Mouse (Mus musculus) left cerebral cortex, adult 11 months (tissue): ENCODE data around the gene Edc3.
A peak's percentile ranks its signal among the peaks of the same experiment; 100 is the strongest.
"Not testable (repeated sequence)": the region's sequence is repeated elsewhere in the genome, so short reads cannot be mapped to it uniquely, and the experiment has no call there.

Experiments used
- DNase-seq: peaks from one replicate; pipeline ENCODE4 v3.0.0; 2022; ENCODE audit warnings: low spot score

Edc3 gene

DNA sequence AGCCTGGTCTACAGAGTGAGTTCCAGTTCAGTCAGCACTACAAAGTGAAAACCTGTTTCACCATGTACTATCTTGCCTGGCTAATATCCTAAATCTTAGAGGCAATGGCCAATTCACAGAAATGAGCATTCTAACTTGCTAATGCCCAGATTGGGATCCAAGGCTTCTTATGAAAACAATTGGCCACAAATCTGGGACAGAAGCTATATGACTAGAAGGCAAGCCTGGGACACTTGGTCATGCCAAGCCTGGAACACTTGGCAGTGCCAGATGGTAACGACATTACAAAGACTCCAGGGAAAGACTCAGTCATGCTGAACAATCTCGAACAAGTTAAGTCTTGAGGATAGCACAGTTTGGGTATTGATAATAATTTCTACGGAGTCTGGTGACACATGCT is 1.8 kb upstream of the Edc3 start:
- no peak for DNase-seq

DNA sequence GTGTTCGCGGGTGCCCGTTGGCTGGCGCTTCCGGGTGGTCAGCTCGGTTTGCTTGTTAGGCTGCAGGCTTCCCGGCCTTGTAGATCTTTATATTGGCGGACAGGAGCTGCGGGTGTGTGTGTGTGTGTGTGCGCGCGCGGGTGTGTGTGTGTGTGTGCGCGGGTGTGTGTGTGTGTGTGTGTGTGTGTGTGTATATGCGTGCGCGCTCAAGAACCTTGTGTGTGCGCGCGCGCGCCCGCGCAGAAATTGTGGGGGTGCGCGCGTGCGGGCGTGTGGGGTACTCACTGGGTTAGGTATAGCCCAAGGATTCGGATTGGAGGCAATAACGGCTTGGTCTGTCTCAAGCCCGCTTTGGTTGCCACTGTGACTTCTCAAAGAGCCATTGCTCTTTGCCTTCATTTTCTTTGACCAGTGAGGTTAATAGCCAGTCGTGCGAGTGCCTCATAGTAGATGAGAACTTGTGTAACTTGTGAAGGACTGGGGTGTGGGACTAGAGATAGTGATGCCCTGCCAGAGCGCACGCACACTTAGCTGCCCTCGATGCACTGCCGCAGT is 457 bp downstream of the Edc3 start:
- peak; percentile 51 for DNase-seq

DNA sequence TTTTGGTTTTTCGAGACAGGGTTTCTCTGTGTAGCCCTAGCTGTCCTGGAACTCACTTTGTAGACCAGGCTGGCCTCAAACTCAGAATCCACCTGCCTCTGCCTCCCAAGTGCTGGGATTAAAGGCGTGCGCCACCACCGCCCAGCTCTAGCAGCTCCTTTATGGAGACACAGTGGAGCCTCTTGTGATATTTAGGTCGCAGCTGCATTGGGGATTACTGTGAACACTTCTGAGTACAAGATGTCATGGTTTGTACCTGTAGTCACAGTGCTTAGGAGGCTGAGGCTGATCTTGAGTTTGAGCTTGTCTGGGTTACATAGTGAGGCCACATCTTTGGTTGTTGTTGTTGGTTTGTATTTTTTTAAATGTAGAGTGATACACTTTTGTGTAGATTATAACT is 1.9 kb downstream of the Edc3 start:
- DNase-seq, result not testable (repeated sequence)

DNA sequence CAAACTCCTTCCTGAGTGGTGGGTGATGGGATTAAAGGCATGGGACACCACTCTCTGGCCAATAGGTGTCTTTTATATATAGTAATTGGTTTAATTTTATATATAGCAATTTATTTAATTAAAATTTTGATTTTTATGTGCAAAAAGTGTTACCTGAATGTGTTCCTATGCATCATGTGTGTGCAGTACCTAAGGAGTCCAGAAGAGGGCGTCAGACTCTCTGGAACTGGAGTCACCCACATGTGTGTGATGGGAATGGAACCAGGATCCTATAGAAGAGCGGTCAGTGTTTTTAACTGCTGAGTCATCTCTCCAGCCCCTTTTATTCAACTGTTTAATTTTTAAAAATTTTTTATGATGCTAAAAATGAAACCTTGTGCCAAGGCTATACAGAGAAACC is 3.9 kb downstream of the Edc3 start:
- no peak for DNase-seq

DNA sequence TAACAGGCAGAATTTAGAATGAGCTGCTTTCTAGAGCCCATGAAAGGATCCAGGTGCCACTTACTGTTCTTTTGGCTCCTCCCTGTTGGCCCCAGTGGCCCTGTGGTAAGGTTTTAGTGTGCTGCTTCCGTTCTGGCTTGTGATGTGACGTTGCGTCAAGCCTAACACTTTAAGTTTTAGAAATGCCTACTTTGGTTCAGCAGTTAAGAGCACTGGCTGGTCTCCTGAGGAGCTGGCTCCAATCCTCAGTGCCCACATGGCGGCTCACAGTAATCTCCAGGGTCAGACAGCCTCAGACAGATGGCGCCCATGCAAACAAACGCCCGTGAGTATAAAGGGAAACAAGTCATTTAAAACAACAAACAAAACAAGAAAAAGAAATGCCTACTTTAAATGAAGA is 10.1 kb downstream of the Edc3 start:
- no peak for DNase-seq

DNA sequence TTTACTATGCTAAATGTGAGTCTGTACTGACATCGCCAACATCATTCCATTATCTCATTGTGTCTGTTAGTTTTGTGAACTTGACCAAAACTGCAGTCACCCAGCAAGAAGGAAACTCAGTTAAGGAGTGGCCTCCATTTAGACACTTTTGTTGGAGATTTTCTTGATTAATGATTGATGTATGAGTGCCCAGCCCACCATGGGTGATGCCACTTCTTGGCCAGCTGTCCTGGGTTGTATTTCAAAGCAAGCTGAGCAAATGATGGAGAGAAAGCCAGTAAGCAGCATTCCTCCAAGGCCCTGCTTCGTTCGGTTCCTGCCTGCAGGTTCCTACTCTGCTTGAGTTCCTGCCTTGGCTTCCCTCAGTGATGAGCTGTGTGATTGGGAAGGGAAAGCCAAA is 12.4 kb downstream of the Edc3 start:
- DNase-seq, result no peak

DNA sequence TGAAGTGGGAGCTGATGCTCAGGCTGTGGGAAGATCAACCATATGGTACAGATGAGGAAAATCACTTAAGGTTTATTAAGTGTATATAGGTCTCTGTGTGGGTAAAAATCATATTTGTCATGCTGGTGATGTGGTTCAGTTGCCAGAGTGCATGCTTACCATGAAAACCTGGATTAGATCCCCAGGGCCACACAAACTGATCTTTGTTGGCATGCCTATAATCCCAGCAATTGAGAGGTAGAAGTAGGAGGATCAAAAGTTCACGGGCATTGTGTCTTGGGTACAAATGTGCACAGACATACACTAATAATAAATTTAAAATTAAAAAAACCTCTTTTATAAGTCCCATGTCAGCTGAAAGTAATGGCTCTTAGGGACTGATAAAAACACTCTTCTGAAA is 14.0 kb downstream of the Edc3 start:
- DNase-seq, result no peak

DNA sequence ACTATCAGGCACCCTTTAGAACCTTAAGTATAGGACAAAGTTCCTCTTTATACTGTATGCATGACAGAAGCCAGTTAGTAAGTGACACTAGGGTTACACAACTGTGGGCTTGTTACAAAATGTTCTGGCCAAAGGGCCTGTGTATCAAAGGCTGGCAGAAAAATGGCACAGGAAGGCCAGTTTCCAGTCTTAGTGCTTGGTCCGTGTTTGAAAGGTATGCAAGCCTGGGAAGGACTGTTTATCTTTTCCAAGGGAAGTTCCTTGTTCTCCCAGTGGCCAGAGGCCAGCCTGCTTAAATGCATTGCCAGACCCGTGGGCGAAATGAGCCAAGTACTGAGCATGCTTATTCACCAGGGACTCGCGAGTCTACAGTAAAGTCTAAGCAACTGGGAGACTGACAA is 15.0 kb downstream of the Edc3 start:
- peak; percentile 15 for DNase-seq

DNA sequence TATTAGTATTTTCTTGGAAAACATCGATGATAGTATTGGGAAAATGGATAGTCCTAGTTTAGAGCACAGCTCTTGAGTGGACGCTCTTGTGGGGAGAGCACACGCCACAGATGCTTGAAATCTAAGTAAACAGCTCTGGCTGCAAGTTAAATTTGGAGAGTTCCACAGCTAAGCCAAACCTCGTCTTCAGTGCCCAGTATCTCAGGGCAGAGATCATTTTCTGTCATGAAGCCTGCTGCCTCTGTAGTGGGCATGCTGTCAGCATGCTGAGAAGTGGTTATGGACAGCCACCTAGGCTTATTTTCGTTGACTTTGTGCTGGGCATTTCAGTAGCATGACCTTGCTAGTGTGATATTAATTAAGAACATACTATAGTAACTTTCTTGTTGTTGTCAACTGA is 15.5 kb downstream of the Edc3 start:
- no peak for DNase-seq

DNA sequence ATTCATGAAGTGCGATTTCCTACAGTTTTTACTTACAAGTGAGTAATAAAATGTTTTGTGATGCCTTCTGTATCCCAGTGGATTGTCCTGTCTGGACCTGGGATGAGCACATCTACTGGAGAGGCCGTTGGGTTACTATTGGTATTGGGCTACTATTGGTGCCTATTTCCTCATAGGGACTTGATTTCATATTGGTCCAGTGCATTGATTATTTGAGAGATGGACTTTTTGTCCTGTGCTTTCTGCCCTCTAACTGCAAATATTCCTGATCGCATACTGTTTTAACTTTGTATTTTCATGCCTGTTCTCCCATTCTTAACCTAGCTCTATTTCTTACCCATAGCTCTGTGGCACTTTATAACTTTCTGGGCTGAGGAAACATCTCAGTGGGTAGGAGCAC is 16.4 kb downstream of the Edc3 start:
- no peak for DNase-seq

DNA sequence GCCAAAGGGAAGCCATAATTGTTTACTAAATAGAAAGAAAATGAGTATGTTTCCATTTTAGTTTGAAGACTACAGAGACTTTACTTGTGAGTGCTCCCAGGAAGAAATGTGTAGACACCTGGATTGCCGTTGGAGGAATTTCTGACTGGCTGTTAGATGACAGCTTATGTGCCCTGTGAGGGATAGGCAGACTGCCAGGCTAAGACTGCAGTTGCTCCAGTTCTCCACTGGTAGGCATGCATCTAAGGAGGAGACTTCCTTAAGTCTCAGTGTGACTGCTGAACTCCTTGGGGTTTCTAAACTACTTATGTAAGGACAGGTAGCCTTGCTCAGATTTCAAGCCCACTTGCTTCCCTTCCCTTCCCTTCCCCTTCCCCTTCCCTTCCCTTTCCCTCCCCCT is 20.0 kb downstream of the Edc3 start:
- DNase-seq, result no peak

DNA sequence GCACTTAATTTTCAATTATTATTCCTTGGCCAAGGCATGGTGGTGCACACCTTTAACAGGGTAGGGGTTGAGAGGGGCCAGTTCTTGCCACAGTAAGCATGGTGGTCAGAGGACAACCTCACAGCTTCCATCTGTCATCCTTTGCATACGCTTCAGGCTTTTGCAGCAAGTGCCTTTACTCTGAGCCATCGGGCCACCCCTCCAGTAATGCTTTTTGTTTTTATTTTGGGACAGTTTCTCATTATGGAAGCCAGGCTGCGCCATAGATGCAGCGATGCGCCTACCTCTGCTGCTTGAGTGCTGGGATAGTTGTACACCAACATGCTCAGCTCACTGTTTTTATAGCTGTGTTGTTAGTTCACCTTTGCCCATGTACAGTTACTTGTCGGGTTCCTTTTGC is 25.3 kb downstream of the Edc3 start:
- no peak for DNase-seq

DNA sequence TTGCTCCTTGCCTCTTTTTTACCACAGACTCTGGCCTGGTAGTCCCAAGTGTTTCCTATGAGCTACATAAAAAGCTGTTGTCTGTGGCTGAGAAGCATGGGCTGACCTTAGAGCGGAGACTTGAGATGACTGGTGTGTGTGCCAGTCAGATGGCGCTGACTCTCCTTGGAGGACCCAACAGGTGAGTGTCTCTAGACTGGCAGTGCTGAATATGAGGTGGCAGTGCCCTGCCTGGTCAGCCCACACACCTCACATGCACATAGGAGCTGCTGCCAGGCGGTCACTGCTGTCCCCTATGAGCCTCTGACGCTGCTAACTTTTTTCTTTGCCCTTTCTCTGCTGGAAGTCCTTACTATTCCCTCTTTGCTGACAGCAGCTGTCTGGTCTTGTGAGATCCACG is 31.5 kb downstream of the Edc3 start:
- DNase-seq, result no peak

DNA sequence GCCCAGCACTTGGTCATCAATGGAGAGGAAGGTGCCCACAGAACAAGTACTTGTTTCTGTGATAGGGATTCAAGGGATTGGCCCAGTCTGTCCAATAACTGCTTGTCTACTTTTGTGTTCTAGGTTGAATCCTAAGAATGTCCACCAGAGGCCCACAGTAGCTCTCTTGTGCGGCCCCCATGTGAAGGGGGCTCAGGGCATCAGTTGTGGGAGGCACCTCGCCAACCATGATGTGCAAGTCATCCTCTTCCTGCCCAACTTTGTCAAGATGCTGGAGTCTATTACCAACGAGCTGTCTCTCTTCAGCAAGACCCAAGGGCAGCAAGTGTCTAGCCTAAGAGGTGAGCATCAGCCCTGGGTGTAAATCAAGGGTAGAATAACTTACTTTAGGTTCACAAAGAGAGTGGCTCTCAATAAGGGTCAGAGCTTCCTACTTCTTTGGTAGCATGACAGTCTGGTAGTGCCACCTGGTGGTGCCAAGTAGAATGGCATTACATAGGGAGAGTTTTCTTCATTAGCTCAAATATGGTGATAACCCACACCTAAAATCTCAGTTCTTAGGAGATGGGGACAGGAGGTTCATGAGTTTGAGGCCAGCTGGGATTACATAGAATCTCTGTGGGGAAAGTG is 36.2 kb downstream of the Edc3 start:
- no peak for DNase-seq

DNA sequence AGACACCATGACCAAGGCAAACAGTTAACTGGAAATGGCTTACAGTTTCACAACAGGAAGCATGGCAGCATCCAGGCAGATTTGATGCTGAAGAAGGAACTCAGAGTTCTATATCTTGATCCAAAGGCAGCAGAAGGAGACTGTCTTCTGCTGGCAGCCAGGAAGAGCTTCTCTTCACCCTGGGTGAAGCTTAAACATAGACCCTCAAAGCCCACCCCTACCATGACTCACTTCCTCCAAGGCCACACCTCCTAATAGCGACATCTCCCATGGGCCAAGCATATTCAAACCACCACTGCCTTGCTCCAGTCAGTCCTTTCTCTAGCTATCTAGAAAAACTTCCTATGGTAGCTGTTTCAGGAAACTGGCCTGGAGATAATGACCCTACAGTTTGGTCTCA is 38.7 kb downstream of the Edc3 start:
- DNase-seq, result no peak

DNA sequence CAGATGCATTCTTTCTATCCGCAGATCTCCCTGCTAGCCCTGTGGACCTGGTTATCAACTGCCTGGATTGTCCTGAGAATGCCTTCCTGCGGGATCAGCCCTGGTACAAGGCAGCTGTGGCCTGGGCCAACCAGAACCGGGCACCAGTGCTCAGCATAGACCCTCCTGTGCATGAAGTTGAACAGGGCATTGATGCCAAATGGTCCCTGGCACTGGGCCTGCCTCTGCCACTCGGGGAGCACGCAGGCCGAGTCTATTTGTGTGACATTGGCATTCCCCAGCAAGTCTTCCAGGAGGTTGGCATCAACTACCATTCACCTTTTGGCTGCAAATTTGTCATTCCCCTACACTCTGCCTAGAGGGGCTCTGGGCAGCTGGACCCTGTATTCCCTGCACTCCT is 39.8 kb downstream of the Edc3 start:
- DNase-seq, result no peak

DNA sequence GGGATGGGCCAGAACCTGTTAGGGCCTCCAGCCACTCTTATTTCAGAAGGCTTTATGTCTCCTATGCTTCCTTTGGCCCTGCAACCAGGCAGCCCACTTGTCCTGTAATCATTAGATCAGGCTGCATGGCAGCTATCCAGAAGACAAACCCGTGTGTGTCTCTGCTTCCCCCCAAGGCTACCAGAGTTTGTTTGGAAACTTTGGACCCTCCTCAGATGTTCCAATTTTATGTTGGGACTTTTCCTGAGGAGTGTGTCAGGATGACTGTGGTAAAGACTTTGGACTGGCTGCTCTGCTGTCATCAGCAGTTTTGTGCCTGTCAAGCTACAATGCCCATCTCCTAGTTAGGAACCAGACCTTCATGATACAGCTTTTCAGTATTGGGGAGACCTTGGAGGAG is 40.5 kb downstream of the Edc3 start:
- no peak for DNase-seq

DNA sequence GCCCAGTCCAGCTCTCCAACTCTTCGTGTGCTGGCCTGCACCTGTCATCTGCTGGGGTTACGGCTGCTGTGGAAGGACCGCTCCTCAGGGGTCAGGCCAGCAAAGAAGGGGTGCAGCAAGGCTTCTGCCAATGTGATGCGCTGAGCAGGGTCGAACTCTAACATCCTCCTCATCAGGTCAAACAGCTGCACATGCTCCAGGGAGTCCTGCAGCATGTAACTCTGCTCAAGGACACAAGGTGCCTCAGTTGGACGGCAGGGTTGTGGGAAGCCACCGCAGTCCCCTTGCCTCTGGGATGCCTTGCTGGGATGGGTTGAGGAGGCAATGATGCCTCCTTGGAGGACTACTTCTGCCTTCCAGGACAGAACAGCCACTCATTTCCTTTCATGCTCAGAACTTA is 42.6 kb downstream of the Edc3 start:
- no peak for DNase-seq

DNA sequence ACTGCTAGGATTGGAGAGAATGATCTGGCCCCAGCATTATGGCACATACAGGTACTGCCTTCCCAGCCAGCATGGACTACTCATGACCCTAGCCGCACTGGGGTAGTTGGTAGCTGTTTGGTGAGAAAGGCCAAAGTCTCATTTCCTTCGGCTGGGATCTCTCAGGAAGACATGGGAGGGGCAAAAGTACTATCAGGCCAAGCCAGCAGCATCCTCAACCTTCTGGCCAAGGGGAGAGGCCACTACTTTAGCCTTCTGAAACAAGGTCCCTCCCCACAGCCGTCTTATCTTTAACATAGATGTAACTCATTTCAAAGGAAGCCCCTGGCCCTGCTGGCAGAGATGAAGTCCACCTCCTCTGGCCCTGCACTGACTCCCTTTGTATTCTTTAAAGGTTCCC is 49.2 kb downstream of the Edc3 start:
- no peak for DNase-seq

DNA sequence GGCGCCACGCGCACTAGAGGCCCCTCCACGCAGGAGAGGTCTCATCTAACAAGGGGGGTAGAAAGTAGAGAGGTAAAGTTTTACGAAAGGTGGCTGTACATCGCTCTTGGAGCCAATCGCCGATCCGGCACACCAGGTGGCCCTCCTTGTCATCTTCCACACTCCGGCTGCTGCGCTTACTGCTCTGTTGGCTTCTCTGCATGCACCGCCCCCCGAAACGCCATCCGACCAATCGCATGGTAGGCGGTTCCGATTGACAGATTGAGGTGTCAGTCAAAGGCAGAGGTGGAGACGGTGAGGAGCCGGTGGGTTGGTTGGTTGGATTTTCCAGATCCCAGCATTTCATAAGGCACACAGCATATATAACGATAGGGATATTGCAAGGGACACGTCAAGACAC is 50.2 kb downstream of the Edc3 start:
- no peak for DNase-seq

DNA sequence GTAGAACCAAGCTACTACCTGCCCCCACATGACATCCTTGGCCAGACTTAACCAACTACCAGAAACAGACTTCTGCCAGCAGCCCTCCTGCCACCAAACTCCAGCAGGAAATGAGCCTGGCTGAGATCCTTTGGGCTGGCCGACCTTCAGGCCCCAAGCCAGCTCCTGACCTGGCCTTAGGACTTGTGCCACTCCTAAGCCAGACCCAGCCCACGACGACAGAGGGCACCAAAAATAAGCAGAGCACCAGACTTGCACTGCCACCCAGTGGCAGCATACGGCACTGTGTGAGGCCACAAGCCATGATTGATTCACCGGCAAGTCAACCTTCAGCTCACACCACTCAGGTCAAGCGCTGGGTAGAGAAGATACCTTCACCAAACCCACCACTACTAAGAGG is 50.9 kb downstream of the Edc3 start:
- no peak for DNase-seq

DNA sequence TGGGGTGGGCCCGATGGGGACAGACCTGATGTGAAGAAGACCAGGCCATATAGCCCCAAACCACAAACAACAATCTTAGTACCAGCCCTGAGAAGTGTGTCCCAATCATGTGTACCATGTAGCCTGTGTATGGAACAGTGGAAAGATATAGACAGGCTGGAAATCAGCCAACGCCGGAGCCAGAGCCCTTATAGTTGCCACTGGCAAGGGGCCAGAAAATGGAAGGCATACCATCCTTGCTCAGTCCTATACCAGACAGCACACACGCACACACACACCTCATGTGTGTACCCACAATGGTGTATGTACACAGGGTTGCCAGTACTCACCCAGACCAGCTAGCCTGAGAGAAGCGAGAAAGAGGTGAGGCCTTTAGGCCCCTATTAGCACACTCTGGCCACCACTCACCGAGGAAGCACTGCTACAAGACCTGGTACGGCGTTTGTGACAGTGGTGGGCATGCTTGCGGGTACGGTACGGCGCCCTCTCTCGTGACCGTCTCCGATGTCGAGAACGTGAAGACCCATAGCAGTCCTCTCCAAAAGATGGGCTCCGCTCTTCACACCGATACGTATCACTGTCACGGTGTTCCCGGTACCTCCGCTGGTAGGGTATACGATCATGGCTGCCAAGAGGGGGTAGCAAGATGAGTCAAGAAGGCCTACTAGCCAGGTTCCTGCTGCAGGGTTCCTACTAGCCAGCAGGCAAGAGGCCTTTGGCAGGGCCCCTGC is 52.2 kb downstream of the Edc3 start:
- DNase-seq, result no peak

DNA sequence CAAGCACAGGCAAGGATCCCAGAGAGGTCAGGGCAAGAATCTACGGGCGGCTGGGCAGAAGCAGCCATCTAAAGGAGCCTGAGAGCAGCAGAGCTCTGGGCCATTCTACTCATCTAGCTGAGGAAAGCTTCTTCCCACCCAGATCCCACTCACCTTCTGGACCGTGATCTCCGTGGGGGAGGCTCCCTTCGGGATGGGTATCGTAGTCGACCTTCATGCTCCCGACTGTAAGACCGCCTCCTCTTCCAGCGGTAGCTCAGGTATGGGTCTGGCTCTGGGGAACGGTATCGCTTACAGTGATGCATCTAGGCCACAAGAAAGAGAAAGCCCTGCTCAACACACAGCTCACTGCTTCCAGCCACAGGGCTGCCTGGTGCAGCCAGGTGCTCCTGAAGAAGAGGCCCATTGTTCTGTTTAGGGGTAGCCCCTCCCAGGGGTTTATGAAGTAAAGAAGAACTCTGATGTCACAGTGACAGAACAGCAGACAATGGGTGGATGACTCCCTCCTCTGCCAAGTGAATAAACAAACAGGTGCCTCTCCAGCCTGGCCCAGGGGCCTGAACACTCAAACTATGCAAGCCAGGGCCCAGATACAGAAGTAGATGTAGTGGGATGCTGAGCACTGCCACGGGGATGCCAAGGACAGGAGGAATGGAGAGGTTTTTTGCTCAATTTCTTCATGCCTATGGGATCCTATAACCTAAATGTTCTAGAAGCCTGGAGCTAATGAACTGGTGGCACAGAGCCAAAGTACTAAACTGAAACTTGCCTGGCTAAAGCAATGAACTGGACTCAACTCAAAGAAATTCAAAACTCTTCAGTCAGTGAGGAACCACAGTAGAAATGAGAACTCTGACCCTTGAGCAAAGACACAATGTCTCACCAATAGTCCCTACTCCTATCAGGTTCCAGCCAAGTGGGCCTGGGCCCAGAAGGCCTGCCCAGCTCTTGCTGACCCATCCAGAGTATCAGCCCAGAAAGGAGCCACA is 53.5 kb downstream of the Edc3 start:
- no peak for DNase-seq
